Mouse (Mus musculus): ENCODE measurements around the gene Zdhhc13. TPM values are rescaled to one million over a fixed set of nuclear protein-coding genes. Genes with fewer than 3 reads are reported as not detected.

Zdhhc13 gene
- total RNA-seq, 2 experiments from 2014 or later, result 9.3 to 10.1 TPM

- DNase-seq (ENCODE audit: low spot score in 2 of 2), result no peak
These were observed 51.7 kb downstream of the Zdhhc13 start for GRCm38 (mm10) chr7:48840545-48840944.

- no peak for DNase-seq (ENCODE audit: low spot score in 2 of 2)
These were observed 52.7 kb downstream of the Zdhhc13 start for GRCm38 (mm10) chr7:48841538-48841937.

- no peak for DNase-seq (ENCODE audit: low spot score in 2 of 2)
These were observed 53.5 kb downstream of the Zdhhc13 start for GRCm38 (mm10) chr7:48842353-48842752.

- no peak for DNase-seq (ENCODE audit: low spot score in 2 of 2)
These were observed 54.7 kb downstream of the Zdhhc13 start for GRCm38 (mm10) chr7:48843541-48843940.

- no peak for DNase-seq (ENCODE audit: low spot score in 2 of 2)
These were observed 56.6 kb downstream of the Zdhhc13 start for GRCm38 (mm10) chr7:48845213-48845973.

GRCm38 (mm10) chr7:48846755-48847154 is 58.0 kb downstream of the Zdhhc13 start:
- DNase-seq (ENCODE audit: low spot score in 2 of 2), result no peak

GRCm38 (mm10) chr7:48847820-48848650 is 59.2 kb downstream of the Zdhhc13 start, which contains the start of gene Csrp3:
TSS of gene Csrp3 (minus strand) at chr7:48848033.
- DNase-seq (ENCODE audit: low spot score in 2 of 2), result no peak

GRCm38 (mm10) chr7:48851529-48852104 is 62.8 kb downstream of the Zdhhc13 start:
- DNase-seq (ENCODE audit: low spot score in 2 of 2), result no peak

GRCm38 (mm10) chr7:48853496-48853895 is 64.7 kb downstream of the Zdhhc13 start:
- DNase-seq (ENCODE audit: low spot score in 2 of 2), result no peak

- no peak for DNase-seq (ENCODE audit: low spot score in 2 of 2)
These were observed 66.7 kb downstream of the Zdhhc13 start for GRCm38 (mm10) chr7:48855461-48855860.

- DNase-seq (ENCODE audit: low spot score in 2 of 2), result no peak
These were observed 69.5 kb downstream of the Zdhhc13 start for GRCm38 (mm10) chr7:48858257-48858656.

- DNase-seq (ENCODE audit: low spot score in 2 of 2), result no peak
These were observed 70.6 kb downstream of the Zdhhc13 start for GRCm38 (mm10) chr7:48859362-48859761.

- DNase-seq (ENCODE audit: low spot score in 2 of 2), result no peak
These were observed 72.1 kb downstream of the Zdhhc13 start for GRCm38 (mm10) chr7:48860948-48861347.

- no peak for DNase-seq (ENCODE audit: low spot score in 2 of 2)
These were observed 73.0 kb downstream of the Zdhhc13 start for GRCm38 (mm10) chr7:48861796-48862195.

- no peak for DNase-seq (ENCODE audit: low spot score in 2 of 2)
These were observed 75.4 kb downstream of the Zdhhc13 start for GRCm38 (mm10) chr7:48864199-48864598.

- DNase-seq (ENCODE audit: low spot score in 2 of 2), result no peak
These were observed 76.1 kb downstream of the Zdhhc13 start for GRCm38 (mm10) chr7:48864671-48865458.

- DNase-seq (ENCODE audit: low spot score in 2 of 2), result no peak
These were observed 78.8 kb downstream of the Zdhhc13 start for GRCm38 (mm10) chr7:48867576-48867975.

GRCm38 (mm10) chr7:48870144-48870543 is 81.3 kb downstream of the Zdhhc13 start:
- DNase-seq (ENCODE audit: low spot score in 2 of 2), result no peak

- DNase-seq (ENCODE audit: low spot score in 2 of 2), result no peak
These were observed 81.9 kb downstream of the Zdhhc13 start for GRCm38 (mm10) chr7:48870579-48871180.

GRCm38 (mm10) chr7:48871292-48871691 is 82.5 kb downstream of the Zdhhc13 start:
- no peak for DNase-seq (ENCODE audit: low spot score in 2 of 2)

- DNase-seq (ENCODE audit: low spot score in 2 of 2), result no peak
These were observed 86.3 kb downstream of the Zdhhc13 start for GRCm38 (mm10) chr7:48875096-48875495.
